Mouse (Mus musculus) regulatory T cell (primary cell): ENCODE results near the gene Bpifb2.

Source experiments
- in situ Hi-C: fragments of 300-600 bp; cut with MboI, MseI; formaldehyde crosslinking; loops from one replicate; pipeline ENCODE4 v1.15.1; 2025; ENCODE audit warnings: high pct_unique_total_duplicates

The Bpifb2 gene

GRCm38 (mm10) chr2:153929871-153930413 lies 55.1 kb downstream of the Bpifb2 start:
- in situ Hi-C loops, result loop anchor here (5.0 kb wide), 1 partner anchor 78 kb away; no protein-coding TSS in a partner anchor

GRCm38 (mm10) chr2:153931125-153931524 lies 56.3 kb downstream of the Bpifb2 start:
- in situ Hi-C loops, result no loop called here

DNA sequence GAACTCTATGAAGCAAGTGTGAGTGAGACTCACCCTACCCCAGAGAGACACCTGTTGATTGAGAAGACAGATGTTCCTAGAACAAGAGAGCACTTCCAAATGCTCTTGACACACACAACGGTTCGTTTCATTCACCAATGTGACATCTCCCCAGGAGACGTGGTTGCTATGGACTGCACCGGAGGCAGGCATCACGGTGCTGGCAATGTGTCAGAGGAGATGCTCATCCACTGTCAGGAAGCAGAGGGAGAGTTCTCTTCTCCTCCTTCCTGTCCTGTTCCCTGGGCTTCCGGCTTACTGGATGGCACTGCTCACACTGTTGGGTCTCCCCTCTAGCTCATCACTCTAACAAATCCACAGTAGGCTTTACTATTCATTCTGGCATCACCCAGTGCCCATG lies 58.5 kb downstream of the Bpifb2 start:
- in situ Hi-C loops, result no loop called here

GRCm38 (mm10) chr2:153935348-153935747 lies 60.5 kb downstream of the Bpifb2 start:
- in situ Hi-C loops, result no loop called here

- in situ Hi-C loops, result no loop called here
Observed at GRCm38 (mm10) chr2:153937843-153938242, 63.0 kb downstream of the Bpifb2 start, which contains the start of gene Bpifb4. TSS of gene Bpifb4 (plus strand) at chr2:153938212.

DNA sequence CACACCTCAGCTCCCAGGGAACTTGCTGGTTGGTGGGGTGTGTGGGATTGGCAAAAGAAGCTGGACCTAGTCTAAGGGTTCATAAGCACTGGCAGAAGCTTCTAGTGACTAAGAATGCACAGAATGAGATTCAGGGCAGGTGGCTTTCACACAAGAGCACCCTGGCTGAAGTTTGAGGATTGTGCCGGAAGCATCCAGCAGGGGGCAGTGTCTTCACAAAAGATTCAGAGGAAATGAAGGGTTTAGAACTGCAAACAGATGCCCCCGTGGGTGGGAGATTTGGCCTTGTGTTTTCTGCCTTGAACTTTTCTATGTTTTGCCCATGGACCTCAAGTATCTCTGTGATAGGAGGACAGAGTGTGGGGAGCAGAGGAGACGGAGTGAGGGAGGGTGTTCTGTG lies 68.7 kb downstream of the Bpifb2 start:
- in situ Hi-C loops, result no loop called here

DNA sequence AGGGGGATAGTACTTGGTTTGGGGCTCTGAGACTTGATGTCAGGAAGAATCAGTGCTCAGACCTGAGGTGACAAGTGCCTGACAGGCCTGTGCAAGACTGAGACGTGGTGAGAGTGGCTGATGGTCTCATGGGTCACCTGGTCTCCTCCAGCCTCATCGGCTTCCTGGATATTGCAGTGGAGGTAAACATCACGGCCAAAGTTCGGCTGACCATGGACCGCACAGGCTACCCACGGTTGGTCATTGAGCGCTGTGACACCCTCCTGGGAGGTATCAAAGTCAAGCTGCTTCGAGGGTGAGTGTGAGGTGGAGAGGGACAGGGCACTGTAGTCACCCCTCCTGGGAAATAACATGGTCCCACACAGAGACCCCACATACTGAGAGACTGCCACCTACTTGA lies 69.7 kb downstream of the Bpifb2 start:
- in situ Hi-C loops, result no loop called here
